Mouse (Mus musculus) brain, embryonic 14.5 days (tissue): Measurements from ENCODE around the gene Thsd7b.

Experiments
- CTCF ChIP-seq: fragments of 200-500 bp; IDR thresholded peaks from 2 replicates; pipeline ENCODE4 v1.5.1; 2012; ENCODE audit warnings: inconsistent platforms, mild to moderate bottlenecking, moderate library complexity, borderline replicate concordance; ENCODE audit not compliant: insufficient read depth, insufficient read length; ENCODE audit errors: extremely low read depth
- POLR2A ChIP-seq: fragments of 200-500 bp; IDR thresholded peaks from 2 replicates; pipeline ENCODE4 v1.6.1; 2012; ENCODE audit warnings: mild to moderate bottlenecking, inconsistent platforms, borderline replicate concordance; ENCODE audit not compliant: poor library complexity, insufficient read depth, insufficient read length, severe bottlenecking; ENCODE audit errors: extremely low read depth

- TF ChIP-seq CTCF (no peak), POLR2A (no peak)
These were observed 949.8 kb downstream of the Thsd7b start for GRCm38 (mm10) chr1:130222904-130223303.
